Mouse (Mus musculus): ENCODE data around the gene Klrb1c.

- no peak for TF ChIP-seq CTCF (IDR thresholded peaks at IDR 0.05; ENCODE audit: insufficient read depth, low read length)
- no peak for TF ChIP-seq POLR2A (IDR thresholded peaks at IDR 0.05; ENCODE audit: borderline replicate concordance, extremely low read depth, low read depth, low read length)
Measured at GRCm38 (mm10) chr6:128732032-128732431, 57.0 kb downstream of the Klrb1c start.

Data from lung, adult 2 months (tissue).